Mouse (Mus musculus) thymus, adult 2 months (tissue): ENCODE measurements around the gene Tex19.2. TPM values are rescaled to one million over a fixed set of nuclear protein-coding genes. Genes with fewer than 3 reads are reported as not detected.

ENCODE experiments used
- DNase-seq: peaks from one replicate; pipeline ENCODE4 v3.0.0; 2021
- H3K27ac ChIP-seq: fragments of 200-500 bp; 2 replicates; pipeline ENCODE4 v1.5.1; 2012; ENCODE audit warnings: low read length, control low read depth; ENCODE audit not compliant: control insufficient read depth, insufficient read depth
- H3K27me3 ChIP-seq: fragments of 200-500 bp; 2 replicates; pipeline ENCODE4 v1.6.1; 2012; ENCODE audit warnings: mild to moderate bottlenecking, low read length, moderate library complexity, mixed read lengths; ENCODE audit not compliant: control insufficient read depth, insufficient read depth
- H3K36me3 ChIP-seq: fragments of 200-500 bp; 2 replicates; pipeline ENCODE4 v1.6.1; 2012; ENCODE audit warnings: mild to moderate bottlenecking, low read length, moderate library complexity; ENCODE audit not compliant: control insufficient read depth, insufficient read depth
- H3K4me1 ChIP-seq: fragments of 200-500 bp; replicated peaks from 2 replicates; pipeline ENCODE4 v1.6.1; 2012; ENCODE audit warnings: low read length; ENCODE audit not compliant: control insufficient read depth, insufficient read depth
- H3K4me3 ChIP-seq: fragments of 200-500 bp; 2 replicates; pipeline ENCODE4 v1.5.1; 2012; ENCODE audit warnings: mild to moderate bottlenecking, low read length, control low read depth, moderate library complexity; ENCODE audit not compliant: control insufficient read depth, insufficient read depth
- CTCF ChIP-seq: fragments of 200-500 bp; IDR thresholded peaks from 2 replicates; pipeline ENCODE4 v1.5.1; 2012; ENCODE audit warnings: mild to moderate bottlenecking, control low read depth, low read length, moderate library complexity, borderline replicate concordance; ENCODE audit not compliant: control insufficient read depth, poor library complexity, insufficient read depth; ENCODE audit errors: extremely low read depth
- POLR2A ChIP-seq: fragments of 200-500 bp; IDR thresholded peaks from 2 replicates; pipeline ENCODE4 v1.6.1; 2012; ENCODE audit warnings: mild to moderate bottlenecking, low read length, control low read depth, moderate library complexity; ENCODE audit not compliant: control insufficient read depth, poor library complexity, insufficient read depth; ENCODE audit errors: extremely low read depth
- WGBS: fragments of 180-500 bp; shearing (Covaris S2); methylation state at CpG from one replicate; pipeline ENCODE4 v1.1.7; 2018; 5-methylcytosine and 5-hydroxymethylcytosine counted together
- polyA plus RNA-seq: library from polyadenylated mRNA; depleted of rRNA; stranded (reverse); fragments of >200 nt; gene quantifications from 2 replicates; pipeline ENCODE4 v1.2.3, GENCODE M21; 2012

Tex19.2 gene
- polyA plus RNA-seq, 1 experiment = 0.04 TPM

DNA sequence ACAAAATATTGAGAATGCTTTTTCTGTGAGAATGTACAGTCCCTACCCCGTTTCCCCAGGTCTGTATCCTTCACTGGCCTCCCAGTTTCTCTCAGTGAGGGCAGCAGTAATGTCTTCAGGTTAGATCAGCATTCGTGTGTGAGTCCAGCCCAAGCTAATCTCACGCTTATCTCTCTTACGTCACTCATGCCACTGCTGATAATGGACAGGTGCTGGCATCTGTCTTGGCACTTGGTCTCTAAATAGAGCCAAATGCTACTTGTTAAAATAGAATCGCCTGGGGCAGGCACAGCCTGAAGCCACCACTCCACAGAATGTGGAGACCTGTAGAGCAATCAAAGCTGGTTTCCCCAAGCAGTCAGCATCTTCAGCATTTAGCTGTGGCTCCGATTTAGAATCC, 29.5 kb downstream of the Tex19.2 start:
- 93% methylated on average over 6 of the region's 6 CpGs for WGBS
- H3K4me3 ChIP-seq = no peak overlapping the region
- no peaks in the 10 kb centered on the region for H3K27me3 ChIP-seq
- H3K36me3 ChIP-seq = no peaks in the 10 kb centered on the region
- no peak overlapping the region for H3K27ac ChIP-seq
- no peaks in the 10 kb centered on the region for H3K4me1 ChIP-seq
- TF ChIP-seq CTCF (no peak), POLR2A (no peak)
- DNase-seq = no peak

DNA sequence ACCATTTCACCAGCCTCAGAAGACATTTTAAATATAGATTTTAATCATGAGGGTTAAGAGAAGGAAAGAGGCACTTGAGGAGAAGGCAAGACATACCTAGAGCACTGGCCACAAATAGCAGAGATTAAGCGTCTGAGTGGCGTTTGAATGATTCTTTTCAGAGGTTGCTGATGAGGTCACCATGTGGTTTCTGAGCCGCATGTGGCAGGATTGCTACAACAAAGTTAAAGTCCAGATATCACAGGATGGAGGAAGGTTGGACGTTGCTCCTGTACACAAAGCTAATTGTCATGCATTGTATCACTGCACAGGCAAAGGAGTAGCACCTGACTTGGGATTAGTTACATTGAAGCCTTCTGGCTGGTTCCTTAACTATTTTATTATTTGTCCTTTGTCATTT, 32.2 kb downstream of the Tex19.2 start:
- Histone ChIP-seq H3K27me3 (no peaks in the 10 kb centered on the region), H3K4me3 (no peak overlapping the region), H3K27ac (no peak overlapping the region), H3K4me1 (peaks cover 11% of the 10 kb centered on the region), H3K36me3 (no peaks in the 10 kb centered on the region)
- WGBS = 50% methylated on average over 4 of the region's 4 CpGs
- no peak for DNase-seq
- TF ChIP-seq CTCF (no peak), POLR2A (no peak)

DNA sequence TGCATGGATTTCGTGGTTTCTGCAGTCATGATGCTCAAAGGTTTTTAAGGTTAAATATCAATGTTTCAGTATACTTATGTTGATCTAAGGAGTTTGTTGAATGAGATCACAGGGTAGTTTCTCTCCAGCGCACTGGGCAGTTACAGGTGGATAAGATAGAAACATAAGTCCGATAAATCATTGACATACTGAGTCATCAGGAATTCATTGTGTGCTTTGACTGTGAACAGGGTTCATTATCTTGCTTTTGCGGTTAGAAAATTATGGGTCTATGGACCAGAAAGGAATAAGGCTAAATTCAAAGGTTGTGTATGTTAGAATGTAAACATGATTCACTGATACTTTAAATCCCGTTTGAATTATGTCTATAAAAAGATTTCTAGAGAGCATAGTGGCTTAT, 33.3 kb downstream of the Tex19.2 start:
- no peak overlapping the region for H3K4me3 ChIP-seq
- no peak for DNase-seq
- H3K36me3 ChIP-seq = no peaks in the 10 kb centered on the region
- H3K4me1 ChIP-seq = peaks cover 11% of the 10 kb centered on the region
- 95% methylated on average over 5 of the region's 5 CpGs for WGBS
- H3K27ac ChIP-seq = no peak overlapping the region
- no peaks in the 10 kb centered on the region for H3K27me3 ChIP-seq
- TF ChIP-seq POLR2A (no peak), CTCF (no peak)

DNA sequence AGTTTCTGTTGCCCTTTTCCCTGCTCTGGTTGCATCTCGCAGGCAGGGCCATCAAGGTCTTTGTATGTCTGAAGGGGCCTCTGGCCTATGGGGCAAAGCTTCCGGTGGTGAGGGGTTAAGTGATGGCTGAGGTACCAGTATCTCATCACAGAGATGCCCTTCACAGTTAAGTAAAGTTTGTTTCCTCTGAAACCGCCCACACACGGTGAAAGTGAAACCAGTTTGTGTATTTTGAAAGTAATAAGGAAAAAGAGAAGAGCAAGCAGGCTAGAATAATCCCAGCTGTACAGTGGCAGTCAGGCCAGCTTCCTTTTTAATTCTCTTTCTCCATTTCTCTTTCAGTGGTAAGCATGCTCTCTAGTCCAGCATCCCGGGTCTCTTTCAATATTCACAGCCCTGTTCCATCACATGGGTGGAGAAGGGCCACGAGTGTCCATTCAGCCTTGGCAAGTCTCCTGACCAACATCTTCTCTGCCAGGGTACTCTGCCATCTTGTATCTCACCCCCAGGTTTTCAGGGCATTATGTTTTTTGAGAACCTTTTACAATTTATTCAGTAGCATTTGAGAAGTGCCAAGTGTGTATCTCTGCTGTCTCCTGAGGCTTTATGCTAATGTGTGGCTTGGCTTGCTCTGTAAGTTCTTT, 35.5 kb downstream of the Tex19.2 start:
- DNase-seq = peak; percentile 33

DNA sequence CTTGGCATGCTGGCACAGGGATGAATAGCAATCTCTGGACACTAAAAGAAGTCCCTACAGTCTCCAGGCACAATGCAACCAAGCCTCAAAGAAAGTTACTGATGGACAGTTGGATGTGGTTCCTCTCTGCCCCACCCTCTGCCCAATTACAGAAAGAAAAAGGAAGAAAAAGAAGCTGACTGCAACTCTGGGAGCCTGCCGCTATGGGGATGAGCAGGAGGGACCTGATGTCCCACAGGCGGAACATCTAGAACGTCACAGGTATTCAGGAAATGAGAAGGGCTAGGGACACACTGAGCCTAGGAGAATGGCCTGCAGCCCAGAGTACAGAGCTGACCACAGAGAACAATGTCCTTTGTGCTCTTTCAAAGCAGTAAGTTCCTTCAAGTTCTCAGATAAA, 36.2 kb downstream of the Tex19.2 start:
- Histone ChIP-seq H3K36me3 (no peaks in the 10 kb centered on the region), H3K4me1 (peaks cover 11% of the 10 kb centered on the region), H3K27me3 (no peaks in the 10 kb centered on the region), H3K27ac (peak overlapping the region; percentile 19; the same call in 1 of the 2 replicates), H3K4me3 (no peak overlapping the region)
- TF ChIP-seq CTCF = no peak
- no peak for TF ChIP-seq POLR2A
- 56% methylated on average over 3 of the region's 3 CpGs for WGBS
- DNase-seq = no peak

More for the DNA sequence above, 35.5 kb downstream of the Tex19.2 start:
- 7% methylated on average over 6 of the region's 6 CpGs for WGBS
- Histone ChIP-seq H3K27ac (peak overlapping the region; percentile 70; the same call in 1 of the 2 replicates), H3K36me3 (no peaks in the 10 kb centered on the region), H3K27me3 (no peaks in the 10 kb centered on the region), H3K4me3 (no peak overlapping the region), H3K4me1 (peaks cover 11% of the 10 kb centered on the region)
- TF ChIP-seq CTCF = no peak
- TF ChIP-seq POLR2A = no peak

DNA sequence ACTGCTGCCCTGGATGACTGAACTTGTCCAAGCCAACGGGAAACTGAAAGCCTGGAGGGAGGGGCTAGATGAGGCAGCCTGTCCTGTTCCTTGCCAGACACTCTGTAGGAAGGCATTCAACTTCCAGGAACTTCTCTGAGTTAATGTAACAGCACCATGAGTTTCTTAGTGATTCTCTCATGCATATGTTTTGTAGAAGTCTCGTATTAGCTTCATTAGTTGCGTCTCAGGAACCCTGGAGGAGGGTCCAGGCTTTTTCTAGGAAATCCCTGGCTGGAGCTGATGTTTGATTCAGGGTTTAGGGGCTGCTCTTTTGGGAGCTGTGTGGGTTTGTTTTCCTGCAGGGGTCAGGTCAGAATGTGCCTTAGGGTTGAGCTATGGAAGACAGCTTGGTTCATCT, 37.4 kb downstream of the Tex19.2 start, which contains the start of gene Sectm1a:
TSS of gene Sectm1a (minus strand) at position 101 of the 400 bp plus-strand sequence.
- Histone ChIP-seq H3K27me3 (no peaks in the 10 kb centered on the region), H3K4me3 (no peak within 1 kb of the TSS), H3K4me1 (peaks cover 11% of the 10 kb centered on the region), H3K27ac (no peak within 1 kb of the TSS), H3K36me3 (no peaks in the 10 kb centered on the region)
- no peak for TF ChIP-seq POLR2A
- TF ChIP-seq CTCF = no peak
- no peak for DNase-seq
- WGBS = 85% methylated on average over 3 of the region's 3 CpGs
